Mouse (Mus musculus) small intestine, adult 2 months (tissue): ENCODE results near the gene Gsn. TPM values are rescaled to one million over a fixed set of nuclear protein-coding genes. Genes with fewer than 3 reads are reported as not detected.
A peak's percentile ranks its signal among the peaks of the same experiment; 100 is the strongest.

ENCODE experiments used
- H3K27ac ChIP-seq: fragments of 200-500 bp; 2 replicates; pipeline ENCODE4 v1.5.1; 2012; ENCODE audit warnings: low read depth, low read length, control low read depth, inconsistent platforms; ENCODE audit not compliant: insufficient read depth
- H3K27me3 ChIP-seq: fragments of 200-500 bp; 2 replicates; pipeline ENCODE4 v1.6.1; 2012; ENCODE audit warnings: mild to moderate bottlenecking, moderate library complexity, low read length, inconsistent platforms; ENCODE audit not compliant: control insufficient read depth, insufficient read depth
- H3K36me3 ChIP-seq: fragments of 200-500 bp; 2 replicates; pipeline ENCODE4 v1.6.1; 2012; ENCODE audit warnings: mild to moderate bottlenecking, low read length, control low read depth, inconsistent platforms; ENCODE audit not compliant: control insufficient read depth, insufficient read depth
- H3K4me1 ChIP-seq: fragments of 200-500 bp; 2 replicates; pipeline ENCODE4 v1.6.1; 2012; ENCODE audit warnings: low read length, inconsistent platforms, mixed read lengths; ENCODE audit not compliant: control insufficient read depth, insufficient read depth, insufficient read length
- H3K4me3 ChIP-seq: fragments of 200-500 bp; 2 replicates; pipeline ENCODE4 v1.5.1; 2012; ENCODE audit warnings: low read depth, mild to moderate bottlenecking, control low read depth, inconsistent platforms, low read length, moderate library complexity
- CTCF ChIP-seq: fragments of 200-500 bp; IDR thresholded peaks from 2 replicates; pipeline ENCODE4 v1.5.1; 2012; ENCODE audit warnings: low read depth, mild to moderate bottlenecking, control low read depth, inconsistent platforms, low read length, moderate library complexity, mixed read lengths; ENCODE audit not compliant: insufficient replicate concordance, insufficient read length; ENCODE audit errors: extremely low read depth
- POLR2A ChIP-seq: fragments of 200-500 bp; IDR thresholded peaks from 2 replicates; pipeline ENCODE4 v1.6.1; 2012; ENCODE audit warnings: low read depth, mild to moderate bottlenecking, control low read depth, inconsistent platforms, low read length, moderate library complexity
- WGBS: fragments of 180-500 bp; shearing (Covaris S2); methylation state at CpG from one replicate; pipeline ENCODE4 v1.1.7; 2018; 5-methylcytosine and 5-hydroxymethylcytosine counted together
- polyA plus RNA-seq: library from polyadenylated mRNA; depleted of rRNA; stranded (reverse); fragments of >200 nt; gene quantifications from 2 replicates; pipeline ENCODE4 v1.2.3, GENCODE M21; 2012

Gene Gsn
- polyA plus RNA-seq, 1 experiment, result 198 TPM

DNA sequence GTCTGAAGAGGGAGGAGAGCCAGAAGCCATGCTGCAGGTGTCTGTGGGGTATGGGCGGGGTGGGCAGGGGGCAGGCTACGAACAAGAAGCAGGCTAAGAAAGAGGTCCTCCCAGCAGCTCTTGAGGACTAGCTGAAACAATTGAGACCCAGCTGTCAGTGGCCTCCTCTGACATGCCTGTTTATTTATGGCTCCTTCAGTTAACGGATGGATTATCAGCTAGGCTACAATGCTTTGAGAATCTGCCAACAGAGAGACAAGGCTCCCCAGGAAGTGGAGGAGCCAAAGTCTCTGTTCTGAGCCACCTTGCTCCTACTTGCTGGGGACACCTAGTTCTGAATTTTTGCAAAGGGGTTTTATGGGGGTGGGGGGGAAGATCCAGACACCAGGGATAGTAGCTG, 36.5 kb downstream of the Gsn start:
- 32% methylated on average over 3 of the region's 3 CpGs for WGBS
- peaks cover 18% of the 10 kb centered on the region for H3K36me3 ChIP-seq
- no peak for TF ChIP-seq POLR2A
- TF ChIP-seq CTCF, result no peak

DNA sequence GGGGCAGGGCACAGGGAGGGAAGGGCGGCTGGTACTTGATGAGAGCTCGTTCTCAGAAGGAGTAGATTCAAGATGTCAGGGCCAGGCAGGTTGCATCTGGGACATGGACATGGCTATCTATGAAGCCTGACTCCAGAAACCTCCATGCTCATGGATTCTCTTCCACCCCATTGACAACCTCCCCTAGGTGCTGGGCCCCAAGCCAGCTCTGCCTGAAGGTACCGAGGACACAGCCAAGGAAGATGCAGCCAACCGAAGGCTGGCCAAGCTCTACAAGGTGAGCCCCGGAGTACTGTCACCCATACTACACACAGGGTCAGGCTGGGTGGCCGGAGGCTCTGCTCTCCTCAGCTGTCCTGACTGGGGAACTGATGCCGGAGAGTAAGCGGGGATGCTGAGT, 37.1 kb downstream of the Gsn start:
- TF ChIP-seq CTCF (no peak), POLR2A (no peak)
- Histone ChIP-seq H3K36me3 (peaks cover 18% of the 10 kb centered on the region), H3K27me3 (no peaks in the 10 kb centered on the region), H3K4me1 (0 out of 2 replicates have a peak, but pooled peaks cover 2% of the 10 kb centered on the region), H3K4me3 (no peak overlapping the region), H3K27ac (no peak overlapping the region)
- 84% methylated on average over 8 of the region's 8 CpGs for WGBS

More for the DNA sequence above, 36.5 kb downstream of the Gsn start:
- no peak overlapping the region for H3K27ac ChIP-seq
- H3K4me3 ChIP-seq, result no peak overlapping the region
- H3K27me3 ChIP-seq, result no peaks in the 10 kb centered on the region
- H3K4me1 ChIP-seq, result 0 out of 2 replicates have a peak, but pooled peaks cover 2% of the 10 kb centered on the region

DNA sequence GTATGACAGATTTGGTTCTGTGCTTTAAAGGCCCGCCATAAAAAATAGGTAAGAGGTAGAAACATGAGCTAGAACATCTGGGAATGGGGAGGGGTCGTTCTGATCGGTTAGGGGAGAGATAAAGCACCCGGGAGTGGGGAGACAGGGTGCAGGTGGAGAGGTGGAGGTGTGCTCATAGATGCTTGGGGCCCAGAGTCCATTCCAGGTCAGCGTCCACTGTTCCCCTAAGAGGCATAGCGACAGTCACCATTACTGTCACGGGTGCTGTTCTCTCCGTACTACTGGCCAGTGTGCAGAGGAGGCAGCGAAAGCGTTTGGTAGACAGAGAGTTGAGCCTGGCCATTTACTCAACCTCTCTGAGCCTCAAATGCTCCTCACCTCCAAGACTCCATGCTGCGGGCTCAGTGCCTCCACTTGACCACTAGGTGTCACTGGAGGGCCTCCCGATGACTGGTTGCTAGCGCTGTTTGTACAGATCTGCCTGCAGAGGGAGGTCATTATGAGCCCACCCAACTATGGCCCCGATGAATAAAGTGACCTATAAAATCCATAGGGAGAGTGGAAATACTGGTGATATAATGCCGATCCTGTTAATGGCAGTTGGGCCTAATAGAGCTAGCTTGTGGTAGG, 41.6 kb downstream of the Gsn start:
- TF ChIP-seq POLR2A (no peak), CTCF (peak; percentile 99)
- peaks cover 6% of the 10 kb centered on the region; the same call in 1 of the 2 replicates for H3K4me1 ChIP-seq
- no peaks in the 10 kb centered on the region for H3K27me3 ChIP-seq
- WGBS, result 21% methylated on average over 15 of the region's 15 CpGs
- H3K36me3 ChIP-seq, result peaks cover 17% of the 10 kb centered on the region
- no peak overlapping the region for H3K27ac ChIP-seq
- H3K4me3 ChIP-seq, result no peak overlapping the region

DNA sequence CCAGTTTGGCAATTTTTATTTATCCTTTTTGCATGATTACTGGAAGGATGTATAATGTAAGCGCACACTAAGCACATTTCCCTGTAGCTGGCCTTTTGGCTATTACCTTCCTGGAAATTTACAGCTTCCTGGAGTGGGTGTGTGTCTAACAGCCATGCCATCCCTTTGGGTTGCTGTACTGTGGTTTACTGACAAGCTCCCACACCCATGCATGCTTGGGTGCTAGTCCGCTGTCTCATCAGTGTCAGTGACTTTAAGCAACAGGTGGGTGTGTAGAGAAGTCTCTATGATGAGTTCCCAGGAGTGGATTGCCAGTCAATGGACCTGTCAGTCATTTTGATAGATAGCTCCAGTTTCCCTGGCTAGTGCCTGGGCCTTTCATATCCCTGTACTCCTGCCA, 43.3 kb downstream of the Gsn start:
- WGBS, result 46% methylated on average over 2 of the region's 2 CpGs
- Histone ChIP-seq H3K27me3 (no peaks in the 10 kb centered on the region), H3K27ac (no peak overlapping the region), H3K4me3 (no peak overlapping the region), H3K4me1 (peaks cover 11% of the 10 kb centered on the region), H3K36me3 (peaks cover 13% of the 10 kb centered on the region)
- TF ChIP-seq CTCF, result no peak
- no peak for TF ChIP-seq POLR2A

DNA sequence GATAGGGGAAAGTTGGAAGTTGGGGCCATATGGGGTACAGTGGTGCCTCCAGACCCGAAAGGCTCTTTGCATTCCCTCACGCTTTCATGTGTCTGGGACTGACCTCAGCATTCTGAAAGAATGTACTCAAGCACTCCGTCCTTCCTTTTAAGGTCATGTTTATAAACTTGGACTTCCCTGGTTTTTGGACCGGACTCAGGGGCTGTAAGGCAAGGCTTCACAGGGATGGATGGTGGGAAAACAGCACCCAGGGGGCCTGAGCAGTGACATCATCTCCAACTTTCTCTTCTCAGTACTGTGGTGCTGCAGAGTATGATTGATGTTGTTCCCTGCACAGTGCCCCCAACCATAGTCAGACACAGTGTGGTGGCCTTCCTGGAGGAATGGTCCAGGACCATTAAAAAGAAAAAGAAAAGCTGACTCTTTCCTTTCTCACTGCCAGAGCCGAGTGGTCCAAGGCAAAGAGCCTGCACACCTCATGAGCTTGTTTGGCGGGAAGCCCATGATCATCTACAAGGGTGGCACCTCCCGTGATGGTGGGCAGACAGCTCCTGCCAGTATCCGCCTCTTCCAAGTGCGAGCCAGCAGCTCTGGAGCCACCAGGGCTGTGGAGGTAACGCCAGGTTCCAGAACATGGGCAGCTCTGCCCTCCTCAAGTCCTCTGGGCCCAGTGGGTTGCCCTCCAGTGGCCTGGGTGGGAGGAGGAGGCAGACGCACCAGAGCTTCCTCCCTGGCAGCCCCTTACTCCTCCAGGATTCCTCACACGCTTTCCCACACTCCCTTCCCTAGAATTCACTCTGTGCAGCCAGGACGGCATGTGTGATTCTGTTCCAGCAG, 46.1 kb downstream of the Gsn start:
- 80% methylated on average over 13 of the region's 13 CpGs for WGBS
- no peaks in the 10 kb centered on the region for H3K27me3 ChIP-seq
- H3K4me3 ChIP-seq, result no peak overlapping the region
- 0 out of 2 replicates have a peak overlapping the region, but pooled peaks have one; percentile 23 for H3K27ac ChIP-seq
- H3K36me3 ChIP-seq, result peaks cover 7% of the 10 kb centered on the region
- no peak for TF ChIP-seq CTCF
- no peak for TF ChIP-seq POLR2A
- peaks cover 27% of the 10 kb centered on the region for H3K4me1 ChIP-seq

DNA sequence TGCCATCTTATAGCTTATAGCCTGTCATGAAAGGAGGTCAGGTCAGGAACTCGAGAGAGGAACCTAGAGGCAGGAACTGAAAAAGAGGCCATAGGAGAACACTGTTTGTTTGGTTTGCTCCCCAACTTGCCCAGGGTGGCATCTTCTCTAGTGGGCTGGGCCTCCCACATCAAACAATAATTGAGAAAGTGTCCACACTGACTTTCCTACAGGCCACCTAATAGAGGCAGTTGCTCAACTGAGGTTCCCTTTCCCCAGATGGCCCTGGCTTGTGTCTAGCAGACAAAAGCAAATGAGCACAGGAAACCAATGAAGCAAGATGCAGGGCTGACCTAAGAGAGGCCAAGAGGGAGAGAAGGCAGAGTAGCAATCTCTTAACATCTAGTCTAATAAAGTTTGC, 52.0 kb downstream of the Gsn start:
- H3K27ac ChIP-seq, result no peak overlapping the region
- H3K27me3 ChIP-seq, result no peaks in the 10 kb centered on the region
- H3K36me3 ChIP-seq, result peaks cover 6% of the 10 kb centered on the region; the same call in 1 of the 2 replicates
- TF ChIP-seq CTCF, result no peak
- TF ChIP-seq POLR2A, result no peak
- 62% methylated on average over 1 of the region's 1 CpGs for WGBS
- H3K4me3 ChIP-seq, result no peak overlapping the region
- peaks cover 32% of the 10 kb centered on the region for H3K4me1 ChIP-seq

DNA sequence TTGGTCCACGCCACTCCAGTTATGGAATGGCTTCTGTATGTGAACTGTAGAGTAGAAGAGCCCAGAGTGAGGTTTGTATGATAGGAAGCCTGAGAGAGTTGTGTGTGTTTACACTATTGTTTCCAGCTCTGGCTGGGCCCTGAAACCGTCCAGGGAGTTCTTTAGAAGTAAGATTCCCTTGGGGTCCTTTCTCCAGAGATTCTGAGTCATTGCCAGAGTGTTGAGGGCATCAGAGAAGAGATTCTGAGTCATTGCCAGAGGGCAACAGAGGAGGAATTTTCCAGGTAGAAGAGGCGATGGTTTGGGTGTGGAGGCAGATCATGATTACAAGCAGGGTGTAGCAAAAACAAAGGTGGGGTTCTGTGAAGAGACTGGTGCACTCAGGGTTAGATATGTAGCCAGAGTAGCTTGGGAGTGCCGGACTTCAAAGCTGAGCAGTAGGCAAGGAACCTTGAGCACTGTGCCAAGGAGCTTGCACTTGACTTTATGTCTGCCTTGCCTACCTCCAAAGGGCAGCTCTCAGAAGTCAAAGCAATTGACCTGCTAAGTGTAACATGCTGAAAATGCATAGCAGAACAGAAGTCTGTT, 53.8 kb downstream of the Gsn start:
- TF ChIP-seq CTCF, result no peak
- no peak for TF ChIP-seq POLR2A
- Histone ChIP-seq H3K36me3 (peaks cover 9% of the 10 kb centered on the region), H3K27me3 (no peaks in the 10 kb centered on the region), H3K27ac (peak overlapping the region; percentile 76), H3K4me1 (peaks cover 23% of the 10 kb centered on the region), H3K4me3 (no peak overlapping the region)
- 46% methylated on average over 4 of the region's 4 CpGs for whole genome bisulfite sequencing
